Mouse (Mus musculus) liver, embryonic 13.5 days (tissue): ENCODE data around the gene Olfr49. TPM values are rescaled to one million over a fixed set of nuclear protein-coding genes. Genes with fewer than 3 reads are reported as not detected.
"Not testable (repeated sequence)": the region's sequence is repeated elsewhere in the genome, so short reads cannot be mapped to it uniquely, and the experiment has no call there.

Experiments used
- ATAC-seq: fragments of 200-750 bp; cut with Nextera tagmentation; 2 replicates; pipeline ENCODE4 v1.8.0; 2017; ENCODE audit warnings: low read depth, mild to moderate bottlenecking, moderate number of reproducible peaks, moderate library complexity
- DNase-seq: peaks from one replicate; pipeline ENCODE4 v3.0.0; 2022
- H3K27ac ChIP-seq: fragments of 300-500 bp; sonication (generic); 2 replicates; pipeline ENCODE4 v1.5.1; 2015; ENCODE audit warnings: moderate library complexity, mild to moderate bottlenecking, inconsistent platforms
- H3K27me3 ChIP-seq: fragments of 300-500 bp; sonication (generic); 2 replicates; pipeline ENCODE4 v1.6.1; 2015; ENCODE audit warnings: mild to moderate bottlenecking, inconsistent platforms
- H3K36me3 ChIP-seq: fragments of 300-500 bp; sonication (generic); 2 replicates; pipeline ENCODE4 v1.6.1; 2015; ENCODE audit warnings: mild to moderate bottlenecking, inconsistent platforms
- H3K4me1 ChIP-seq: fragments of 300-500 bp; sonication (generic); replicated peaks from 2 replicates; pipeline ENCODE4 v1.6.1; 2015; ENCODE audit warnings: inconsistent platforms
- H3K4me2 ChIP-seq: fragments of 300-500 bp; sonication (generic); 2 replicates; pipeline ENCODE4 v1.6.1; 2015; ENCODE audit warnings: inconsistent platforms, mild to moderate bottlenecking, moderate library complexity
- H3K4me3 ChIP-seq: fragments of 300-500 bp; sonication (generic); replicated peaks from 2 replicates; pipeline ENCODE4 v1.5.1; 2015; ENCODE audit warnings: mild to moderate bottlenecking, inconsistent platforms
- H3K9ac ChIP-seq: fragments of 300-500 bp; sonication (generic); 2 replicates; pipeline ENCODE4 v1.6.1; 2015; ENCODE audit warnings: mild to moderate bottlenecking, inconsistent platforms
- H3K9me3 ChIP-seq: fragments of 300-500 bp; sonication (generic); replicated peaks from 2 replicates; pipeline ENCODE4 v1.6.1; 2016; ENCODE audit warnings: inconsistent platforms
- WGBS: fragments of 180-500 bp; shearing (Covaris S2); methylation state at CpG from one replicate; pipeline ENCODE4 v1.1.7; 2015; ENCODE audit not compliant: insufficient replicate concordance; 5-methylcytosine and 5-hydroxymethylcytosine counted together
- polyA plus RNA-seq: library from polyadenylated mRNA; unstranded; fragments of >200 nt; fragmentation: Nextera tagmentation; extraction: Ambion mirVana; gene quantifications from 2 replicates; pipeline ENCODE4 v1.2.1, GENCODE M21; 2015

Gene Olfr49
- polyA plus RNA-seq, 1 experiment from 2014 or later: not detected

GRCm38 (mm10) chr14:54239002-54239736 lies 45.6 kb downstream of the Olfr49 start:
- Histone ChIP-seq H3K27ac (no peak overlapping the region), H3K4me2 (no peak overlapping the region), H3K4me1 (peaks cover 1% of the 10 kb centered on the region), H3K4me3 (no peak overlapping the region), H3K36me3 (peaks cover 69% of the 10 kb centered on the region), H3K27me3 (no peaks in the 10 kb centered on the region), H3K9me3 (no peaks in the 10 kb centered on the region), H3K9ac (no peak overlapping the region)
- peak; percentile 61 for ATAC-seq
- 19% methylated on average over 7 of the region's 7 CpGs for WGBS
- DNase-seq: peak; percentile 58

- Histone ChIP-seq H3K36me3 (peaks cover 47% of the 10 kb centered on the region), H3K27ac (no peak overlapping the region), H3K4me1 (peaks cover 22% of the 10 kb centered on the region), H3K9me3 (no peaks in the 10 kb centered on the region), H3K27me3 (no peaks in the 10 kb centered on the region), H3K4me2 (no peak overlapping the region), H3K9ac (no peak overlapping the region), H3K4me3 (no peak overlapping the region)
- no peak for DNase-seq
- no peak for ATAC-seq
- WGBS: 82% methylated on average over 5 of the region's 5 CpGs
These were observed 47.9 kb downstream of the Olfr49 start for GRCm38 (mm10) chr14:54236881-54237280.

GRCm38 (mm10) chr14:54235825-54236540 lies 48.8 kb downstream of the Olfr49 start:
- Histone ChIP-seq H3K27ac (no peak overlapping the region), H3K27me3 (no peaks in the 10 kb centered on the region), H3K9me3 (no peaks in the 10 kb centered on the region), H3K9ac (no peak overlapping the region), H3K36me3 (peaks cover 38% of the 10 kb centered on the region), H3K4me1 (peaks cover 30% of the 10 kb centered on the region), H3K4me2 (no peak overlapping the region), H3K4me3 (no peak overlapping the region)
- 82% methylated on average over 5 of the region's 5 CpGs for WGBS
- DNase-seq: no peak
- ATAC-seq: no peak

- DNase-seq (no peak), ATAC-seq (no peak)
- peaks cover 31% of the 10 kb centered on the region for H3K4me1 ChIP-seq
- H3K9ac ChIP-seq: no peak overlapping the region
- no peak overlapping the region for H3K4me3 ChIP-seq
- H3K27ac ChIP-seq: peak overlapping the region; percentile 48; the same call in 1 of the 2 replicates
- H3K27me3 ChIP-seq: peaks cover under 1% of the 10 kb centered on the region; the same call in 1 of the 2 replicates
- H3K36me3 ChIP-seq: peaks cover 30% of the 10 kb centered on the region
- H3K4me2 ChIP-seq: no peak overlapping the region
- 81% methylated on average over 20 of the region's 20 CpGs for WGBS
- no peaks in the 10 kb centered on the region for H3K9me3 ChIP-seq
These were observed 50.3 kb downstream of the Olfr49 start for GRCm38 (mm10) chr14:54234231-54235040.

GRCm38 (mm10) chr14:54233559-54234143 lies 51.1 kb downstream of the Olfr49 start:
- peaks cover 9% of the 10 kb centered on the region for H3K27me3 ChIP-seq
- H3K9me3 ChIP-seq: no peaks in the 10 kb centered on the region
- DNase-seq (no peak), ATAC-seq (no peak)
- H3K27ac ChIP-seq: peak overlapping the region; percentile 48
- no peak overlapping the region for H3K9ac ChIP-seq
- peaks cover 26% of the 10 kb centered on the region for H3K36me3 ChIP-seq
- 62% methylated on average over 16 of the region's 16 CpGs for WGBS
- no peak overlapping the region for H3K4me3 ChIP-seq
- H3K4me2 ChIP-seq: peak overlapping the region; percentile 20; the same call in 1 of the 2 replicates
- peaks cover 37% of the 10 kb centered on the region for H3K4me1 ChIP-seq

GRCm38 (mm10) chr14:54232811-54233558 lies 51.8 kb downstream of the Olfr49 start:
- peaks cover 11% of the 10 kb centered on the region for H3K27me3 ChIP-seq
- DNase-seq (no peak), ATAC-seq (peak; percentile 65)
- H3K4me1 ChIP-seq: peaks cover 44% of the 10 kb centered on the region
- H3K9ac ChIP-seq: no peak overlapping the region
- no peaks in the 10 kb centered on the region for H3K9me3 ChIP-seq
- H3K36me3 ChIP-seq: peaks cover 23% of the 10 kb centered on the region
- H3K27ac ChIP-seq: peak overlapping the region; percentile 48
- peak overlapping the region; percentile 20; the same call in 1 of the 2 replicates for H3K4me2 ChIP-seq
- WGBS: 10% methylated on average over 9 of the region's 9 CpGs
- no peak overlapping the region for H3K4me3 ChIP-seq

- ATAC-seq (no peak), DNase-seq (no peak)
- no peak overlapping the region for H3K4me2 ChIP-seq
- H3K9ac ChIP-seq: no peak overlapping the region
- 40% methylated on average over 9 of the region's 9 CpGs for WGBS
- H3K27ac ChIP-seq: no peak overlapping the region
- peaks cover 11% of the 10 kb centered on the region for H3K27me3 ChIP-seq
- H3K9me3 ChIP-seq: no peaks in the 10 kb centered on the region
- H3K4me3 ChIP-seq: no peak overlapping the region
- peaks cover 52% of the 10 kb centered on the region for H3K4me1 ChIP-seq
- peaks cover 20% of the 10 kb centered on the region for H3K36me3 ChIP-seq
These were observed 52.6 kb downstream of the Olfr49 start for GRCm38 (mm10) chr14:54232143-54232542.

GRCm38 (mm10) chr14:54231176-54231956 lies 53.4 kb downstream of the Olfr49 start:
- DNase-seq: no peak
- WGBS: 56% methylated on average over 21 of the region's 21 CpGs
- Histone ChIP-seq H3K4me2 (no peak overlapping the region), H3K27me3 (peaks cover 11% of the 10 kb centered on the region), H3K9ac (no peak overlapping the region), H3K36me3 (peaks cover 16% of the 10 kb centered on the region), H3K27ac (no peak overlapping the region), H3K9me3 (no peaks in the 10 kb centered on the region), H3K4me3 (no peak overlapping the region), H3K4me1 (peaks cover 59% of the 10 kb centered on the region)
- no peak for ATAC-seq

GRCm38 (mm10) chr14:54230638-54231150 lies 54.0 kb downstream of the Olfr49 start:
- ATAC-seq (no peak), DNase-seq (no peak)
- Histone ChIP-seq H3K9ac (no peak overlapping the region), H3K27me3 (peaks cover 13% of the 10 kb centered on the region), H3K27ac (no peak overlapping the region), H3K36me3 (peaks cover 15% of the 10 kb centered on the region), H3K4me3 (no peak overlapping the region), H3K9me3 (no peaks in the 10 kb centered on the region), H3K4me1 (peaks cover 59% of the 10 kb centered on the region), H3K4me2 (no peak overlapping the region)
- 63% methylated on average over 14 of the region's 14 CpGs for WGBS

- H3K4me2 ChIP-seq, H3K4me3 ChIP-seq, H3K36me3 ChIP-seq, ATAC-seq, H3K9ac ChIP-seq, H3K27ac ChIP-seq, DNase-seq, H3K9me3 ChIP-seq: not testable (repeated sequence)
- Histone ChIP-seq H3K4me1 (peaks cover 63% of the 10 kb centered on the region), H3K27me3 (peaks cover 14% of the 10 kb centered on the region)
- WGBS: 63% methylated on average over 4 of the region's 4 CpGs
These were observed 54.9 kb downstream of the Olfr49 start for GRCm38 (mm10) chr14:54229849-54230248.
